Mouse (Mus musculus) spleen, postnatal 14 days (tissue): ENCODE results near the gene Pycr1.

Experiments used
- DNase-seq, 2 experiments: peaks; one replicate each; pipeline ENCODE4 v3.0.0; 2021 to 2022; ENCODE audit warnings: low spot score in 2 of 2

Pycr1 gene

GRCm38 (mm10) chr11:120606764-120607163, 36.8 kb downstream of the Pycr1 start:
- no peak for DNase-seq

- no peak for DNase-seq
These were observed 37.9 kb downstream of the Pycr1 start for GRCm38 (mm10) chr11:120605667-120606066.

- DNase-seq = no peak
These were observed 40.0 kb downstream of the Pycr1 start for GRCm38 (mm10) chr11:120603545-120603944.

- no peak for DNase-seq
These were observed 42.9 kb downstream of the Pycr1 start for GRCm38 (mm10) chr11:120600716-120601115.

DNA sequence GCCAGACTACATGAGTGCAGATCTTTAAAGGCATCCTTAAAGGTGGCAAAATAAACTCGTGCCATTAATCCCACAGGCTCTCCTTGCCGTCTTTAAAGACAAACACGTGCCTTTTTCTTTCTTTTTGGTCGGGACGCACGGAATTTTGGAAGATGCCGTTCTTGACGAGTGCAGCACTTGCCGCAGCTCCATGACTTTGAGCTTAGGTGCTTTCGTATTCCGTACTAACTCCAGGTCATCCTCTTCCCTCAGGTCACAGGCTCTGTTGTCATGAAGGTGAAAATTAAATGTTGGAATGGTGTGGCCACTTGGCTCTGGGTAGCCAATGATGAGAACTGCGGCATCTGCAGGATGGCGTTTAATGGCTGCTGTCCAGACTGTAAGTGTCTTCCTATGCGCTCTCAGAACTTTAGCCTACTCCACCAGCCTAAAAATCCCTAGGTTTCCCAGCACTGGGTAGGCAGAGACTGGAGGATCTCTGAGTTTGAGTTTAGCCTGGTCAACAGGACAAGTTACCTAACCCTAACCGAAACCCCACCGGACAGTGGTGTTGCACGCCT, 44.5 kb downstream of the Pycr1 start:
- DNase-seq = no peak

- peak; percentile 88 to 93 for DNase-seq
These were observed 45.1 kb downstream of the Pycr1 start, which contains the start of the genes Alyref and Anapc11 for GRCm38 (mm10) chr11:120598283-120598989. Gene Alyref, minus strand, starts transcription at chr11:120598365. Gene Anapc11, plus strand, starts transcription at chr11:120598421.

- DNase-seq = no peak
These were observed 46.0 kb downstream of the Pycr1 start for GRCm38 (mm10) chr11:120597240-120598235.

DNA sequence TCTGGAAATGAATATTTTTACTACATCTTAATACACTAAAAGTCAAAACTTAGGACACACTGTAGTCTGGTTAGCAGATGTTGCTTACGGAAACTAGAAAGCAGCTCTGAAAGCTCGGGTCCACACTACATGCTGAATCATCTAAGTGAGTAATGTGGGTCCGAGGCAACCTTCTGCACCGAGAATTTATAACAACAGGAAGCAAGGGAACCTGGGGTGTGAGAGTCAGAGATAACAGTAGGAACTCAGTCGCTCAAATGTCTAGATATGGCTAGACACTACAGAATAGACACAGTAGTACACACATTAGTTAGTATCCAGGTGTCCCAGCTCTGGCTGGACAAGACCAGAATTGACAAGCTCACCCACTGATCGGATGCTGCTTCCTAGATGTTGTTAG, 55.0 kb downstream of the Pycr1 start:
- no peak for DNase-seq
